Mouse (Mus musculus): ENCODE results near the gene Fgfr2.

DNA sequence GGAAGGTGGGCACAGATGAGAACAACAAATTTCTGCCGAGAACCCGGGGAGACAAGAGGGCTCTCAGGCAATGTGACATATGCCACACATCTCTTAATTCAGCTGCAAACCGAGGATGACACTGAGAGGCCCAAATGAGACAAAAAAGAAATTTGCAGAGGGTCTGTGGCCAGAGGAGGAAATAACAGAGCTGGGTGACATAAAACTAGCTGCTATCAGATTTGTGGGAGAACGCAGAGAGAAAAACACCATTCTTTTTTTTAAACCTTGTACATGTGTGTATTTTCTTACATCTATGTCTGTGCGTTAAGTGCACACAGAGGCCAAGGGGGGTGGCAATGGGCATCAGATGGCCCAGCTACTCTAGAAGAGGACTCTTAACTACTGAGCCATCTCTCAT, 328.0 kb downstream of the Fgfr2 start:
- TF ChIP-seq CTCF (IDR thresholded peaks at IDR 0.05; ENCODE audit: low read depth) (no peak), EP300 (IDR thresholded peaks at IDR 0.05; ENCODE audit: low read depth) (no peak)

All from liver, postnatal 0 days (tissue).